Mouse (Mus musculus) adrenal gland, postnatal 14 days (tissue): Measurements from ENCODE around the gene Fam19a4. TPM values are rescaled to one million over a fixed set of nuclear protein-coding genes. Genes with fewer than 3 reads are reported as not detected.

Experiments used
- DNase-seq: peaks from one replicate; pipeline ENCODE4 v3.0.0; 2021; ENCODE audit warnings: mixed read lengths
- long read RNA-seq, 2 experiments: library from polyadenylated mRNA; stranded (forward); transcript quantifications; one replicate each; pipeline ENCODE4 v2.0.0; 2021
- total RNA-seq: library from RNA; stranded (reverse); gene quantifications from 2 replicates; pipeline ENCODE4 v1.2.3, GENCODE M21; 2021

Gene Fam19a4
- 1.1 and 1.2 TPM in 2 replicates for total RNA-seq
- long read RNA-seq, experiment 1, partial matches to known transcripts, result 0 of 1 reads
- long read RNA-seq, experiment 1, other reads (novel, unspliced or antisense), result 0 of 1 reads
- long read RNA-seq, experiment 2, result 0 reads

DNA sequence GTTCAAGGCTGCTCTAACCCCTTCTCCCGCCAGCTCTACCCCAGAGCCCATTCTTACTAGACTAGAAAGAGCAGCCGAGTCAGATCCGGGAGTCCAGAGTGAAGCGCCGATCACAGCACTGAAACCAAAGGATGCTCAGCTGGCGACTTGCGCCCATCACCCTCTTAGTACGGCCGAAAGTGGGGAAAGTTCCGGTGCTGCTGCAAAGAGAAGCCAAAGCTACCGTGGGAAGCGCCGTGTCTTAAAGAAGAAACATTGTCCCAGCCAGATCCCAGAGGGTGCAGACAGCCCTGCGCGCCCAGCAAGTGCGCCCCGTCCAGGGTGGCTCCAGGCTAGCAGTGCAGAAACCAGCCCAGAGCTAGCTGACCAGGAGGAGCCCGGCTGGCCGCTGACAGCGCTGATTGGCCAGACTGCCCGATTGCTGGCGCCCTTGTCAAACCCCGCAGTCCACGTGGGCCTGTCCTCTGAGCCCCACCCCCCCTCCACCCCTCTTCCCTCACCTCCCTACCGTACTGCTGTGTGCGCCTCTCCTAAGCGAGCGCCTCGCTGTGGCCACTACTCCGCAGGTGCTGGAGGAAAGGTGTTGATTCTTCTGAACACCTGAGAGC, at the start of gene Fam19a4:
Gene Fam19a4, minus strand, starts transcription at position 340 of the 608 bp plus-strand sequence.
- DNase-seq, result peak; percentile 79

DNA sequence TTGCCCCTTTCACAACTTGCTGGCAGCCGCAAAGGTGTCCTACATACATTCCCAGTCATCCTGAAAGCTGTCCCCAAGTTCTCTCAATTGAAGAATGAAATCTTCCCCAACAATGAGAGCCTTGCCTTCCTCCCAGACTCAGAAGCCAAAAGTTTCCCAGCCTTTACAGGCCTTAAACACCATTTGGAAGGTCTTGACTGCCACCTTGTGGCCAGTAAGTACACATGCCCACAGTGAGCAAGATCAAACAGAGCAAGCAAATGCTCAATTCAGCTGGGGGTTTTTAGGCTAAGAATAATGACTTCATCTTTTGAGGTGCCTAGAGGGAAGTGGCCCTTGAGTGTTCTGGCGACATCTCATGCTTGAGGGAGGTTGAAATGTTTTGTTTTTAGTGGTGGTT, 46.6 kb upstream of the Fam19a4 start:
- peak; percentile 66 for DNase-seq

DNA sequence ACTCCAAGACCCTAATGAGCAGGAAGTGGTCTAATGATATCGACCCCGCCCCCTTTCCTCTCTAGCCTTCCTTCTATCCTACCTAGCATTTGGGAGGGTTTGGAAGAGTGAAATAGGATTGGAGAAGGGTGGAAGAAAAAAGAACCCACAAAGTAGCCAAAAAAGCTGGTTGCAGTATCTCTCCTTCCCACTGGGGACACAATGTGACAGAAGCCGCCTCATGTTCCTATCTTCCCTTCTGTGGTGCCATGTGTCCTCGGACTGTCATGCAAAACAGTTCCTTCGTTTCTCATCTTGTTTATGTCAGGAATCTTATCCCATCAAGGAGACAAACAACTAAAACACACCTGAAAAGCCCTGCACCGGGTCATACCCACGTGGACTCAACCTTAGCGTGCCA, 45.9 kb upstream of the Fam19a4 start:
- DNase-seq, result no peak

DNA sequence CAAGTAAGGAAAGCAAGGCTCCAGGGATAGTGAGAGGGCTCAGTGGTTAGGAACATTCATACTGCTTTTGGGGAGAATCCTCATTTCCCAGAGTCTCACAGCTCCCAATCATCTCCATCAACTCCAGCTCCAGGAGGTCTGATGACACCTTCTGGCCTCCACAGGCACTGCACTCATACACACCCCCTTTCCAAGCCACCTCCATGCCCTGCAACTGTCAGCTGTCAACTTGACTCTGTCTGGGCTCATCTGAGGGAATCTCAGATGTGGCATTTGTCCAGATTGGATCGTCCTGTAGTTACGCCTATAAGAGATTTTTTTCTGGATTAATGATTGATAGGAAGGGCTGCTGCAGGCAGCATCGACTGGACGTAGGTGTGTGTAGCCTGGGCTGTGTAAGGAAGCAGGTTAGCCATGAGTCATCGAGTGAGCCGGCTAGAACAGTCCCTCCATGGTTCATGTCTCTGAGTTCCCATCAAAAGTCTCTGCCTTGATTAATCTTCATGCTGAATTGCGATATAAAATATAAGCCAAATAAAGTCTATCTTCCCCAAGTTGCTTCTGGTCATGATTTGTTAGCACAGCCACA, 44.1 kb upstream of the Fam19a4 start:
- peak; percentile 20 for DNase-seq

DNA sequence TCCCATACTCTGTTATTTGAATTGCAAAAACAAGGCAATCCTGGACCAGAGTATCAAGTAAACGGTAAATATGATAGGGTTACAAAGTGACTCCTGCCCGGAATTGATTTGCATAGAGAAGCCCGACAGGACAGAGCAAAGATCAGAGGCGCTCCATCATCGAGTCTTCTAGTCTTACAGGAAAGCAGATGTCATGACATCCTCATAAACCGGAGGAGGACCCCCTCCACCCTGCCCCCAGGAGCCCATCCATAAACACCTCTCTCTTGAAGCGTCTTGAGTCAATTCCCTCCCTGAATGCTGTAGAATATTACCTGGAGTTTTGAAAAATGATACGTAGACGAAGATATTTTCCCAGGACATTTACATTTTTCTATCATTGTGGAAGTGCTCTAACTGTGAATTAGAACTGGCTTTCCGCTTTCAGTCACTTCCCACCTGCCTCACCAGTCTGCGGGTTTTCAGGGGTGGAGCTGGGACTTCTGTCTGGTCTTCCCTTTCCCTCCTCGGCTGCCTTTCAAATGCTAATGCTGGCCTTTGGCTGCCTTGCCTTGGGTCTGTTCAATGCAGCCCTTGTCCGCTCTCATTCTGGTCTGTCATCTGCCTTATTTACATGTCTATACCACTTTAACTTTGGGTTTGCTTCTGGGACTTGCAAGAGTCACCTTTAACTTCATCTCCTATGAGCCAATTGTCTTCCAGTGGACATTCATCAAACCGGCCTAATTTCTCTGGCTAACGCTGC, 41.9 kb upstream of the Fam19a4 start:
- DNase-seq, result no peak

DNA sequence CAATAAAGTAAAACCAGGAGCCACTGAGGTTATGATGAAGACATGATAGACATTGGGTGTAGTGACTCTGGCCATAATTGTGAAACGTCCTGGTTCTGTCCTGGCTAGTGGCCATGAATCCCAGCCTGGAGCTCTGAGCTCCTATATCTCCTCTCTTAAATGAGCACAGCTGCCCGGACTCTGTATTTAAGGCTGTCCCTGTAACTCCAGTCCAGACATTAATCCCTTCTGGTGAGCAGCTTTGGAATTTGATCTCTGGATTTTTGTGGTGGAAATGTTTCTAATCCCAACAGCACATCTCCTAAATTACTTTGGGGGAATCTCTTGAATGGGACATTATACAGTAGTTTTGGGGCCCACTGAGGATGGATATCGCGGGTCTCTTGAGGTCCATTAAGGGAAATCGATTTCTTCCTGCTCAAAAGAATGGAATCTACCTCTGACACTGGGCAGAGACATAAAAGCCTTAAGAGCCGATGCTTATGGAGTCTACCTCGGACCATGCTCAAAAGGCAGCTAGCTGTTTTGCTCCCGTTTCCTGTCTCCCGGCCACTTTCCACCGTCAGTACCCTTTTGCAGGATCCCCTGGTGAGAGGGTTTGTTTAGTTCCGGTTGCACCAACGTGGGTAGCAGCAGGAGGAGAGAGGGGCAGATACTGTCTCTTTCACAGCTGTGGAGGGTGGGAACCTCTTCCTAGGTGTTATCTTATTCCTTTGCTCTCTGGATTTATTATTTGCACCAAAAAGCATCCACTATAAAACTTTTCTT, 41.2 kb upstream of the Fam19a4 start:
- no peak for DNase-seq

DNA sequence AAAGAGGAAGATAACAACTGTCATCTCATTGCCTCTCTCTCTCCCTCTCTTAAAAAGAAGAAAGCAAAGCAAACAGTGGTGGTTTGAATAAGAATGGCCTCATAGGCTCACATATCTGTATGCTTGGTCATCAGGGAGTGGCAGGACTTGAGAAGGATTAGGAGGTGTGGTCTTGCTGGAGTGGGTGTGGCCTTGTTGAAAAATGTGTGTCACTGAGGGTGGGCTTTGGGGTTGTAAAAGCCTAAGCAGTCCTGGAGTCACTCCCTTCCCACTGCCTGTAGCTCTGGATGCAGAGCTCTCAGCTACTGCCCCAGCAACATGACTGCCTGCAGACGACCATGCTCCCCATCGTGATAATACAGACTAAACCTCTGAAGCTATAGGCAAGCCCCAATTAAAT, 22.1 kb upstream of the Fam19a4 start:
- no peak for DNase-seq

DNA sequence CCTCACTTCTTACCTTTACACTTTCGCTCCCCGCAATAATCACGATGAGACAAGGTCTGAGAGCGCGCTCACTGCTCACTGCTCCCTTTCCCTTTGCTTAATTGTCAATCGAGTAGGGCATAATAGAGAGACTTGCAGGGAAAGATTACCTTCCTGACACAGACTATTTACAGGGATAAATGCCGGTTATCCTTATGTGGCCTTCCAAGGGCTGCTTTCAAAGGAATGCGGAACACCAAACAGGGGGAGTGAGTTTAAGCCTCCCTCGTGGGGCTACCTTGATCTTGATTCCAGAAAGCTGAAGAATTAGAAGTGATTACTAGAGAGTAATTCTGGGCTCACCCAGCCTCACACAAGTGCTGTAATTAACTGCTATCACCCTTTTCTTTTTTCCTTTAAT, 19.8 kb upstream of the Fam19a4 start:
- DNase-seq, result no peak

DNA sequence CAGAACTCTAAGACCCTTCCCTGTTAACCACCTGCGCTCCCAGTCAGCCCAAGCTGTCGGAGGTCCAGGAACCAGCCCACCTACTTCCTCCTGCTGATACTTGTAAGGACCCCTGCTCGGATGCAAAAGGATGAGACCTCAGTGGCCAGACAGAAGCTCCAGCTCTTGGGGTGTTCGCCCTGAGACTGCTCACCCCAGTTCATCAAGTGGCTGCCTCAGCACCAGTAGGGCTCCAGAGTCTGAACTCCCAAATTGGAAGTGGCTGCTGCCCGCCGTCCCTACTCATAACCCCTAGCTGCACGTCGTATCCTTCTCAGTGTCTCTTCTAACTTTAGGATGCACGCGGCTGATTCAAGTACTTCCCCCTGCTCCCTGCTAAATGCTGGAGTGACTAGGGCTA, 614 bp downstream of the Fam19a4 start:
- DNase-seq, result no peak

DNA sequence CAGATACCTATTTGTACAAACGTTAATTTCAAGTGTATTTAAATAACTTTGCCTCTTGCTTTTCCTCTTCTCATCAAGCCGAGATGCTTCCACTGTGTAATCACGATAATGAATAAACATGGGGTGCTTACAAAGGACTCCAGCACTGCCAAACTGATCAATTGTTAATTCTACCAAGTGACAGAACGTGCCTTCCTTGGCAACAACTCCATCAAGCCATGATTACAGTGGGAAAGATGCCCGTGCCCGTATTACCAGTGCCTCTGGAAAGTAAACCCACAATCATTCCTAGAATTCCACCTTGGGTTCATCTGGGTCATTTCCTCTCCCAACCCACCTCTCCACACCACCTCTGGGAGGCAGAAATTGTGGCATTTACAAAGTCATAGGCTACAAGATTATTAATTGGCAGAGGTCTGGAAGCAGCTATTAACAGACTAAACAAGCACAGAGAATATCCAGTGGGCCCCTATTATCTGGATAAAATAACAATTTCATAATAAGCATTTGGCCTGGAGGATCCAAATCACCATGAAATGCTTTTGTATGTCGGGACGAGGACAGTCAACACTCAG, 7.9 kb downstream of the Fam19a4 start:
- DNase-seq, result no peak

DNA sequence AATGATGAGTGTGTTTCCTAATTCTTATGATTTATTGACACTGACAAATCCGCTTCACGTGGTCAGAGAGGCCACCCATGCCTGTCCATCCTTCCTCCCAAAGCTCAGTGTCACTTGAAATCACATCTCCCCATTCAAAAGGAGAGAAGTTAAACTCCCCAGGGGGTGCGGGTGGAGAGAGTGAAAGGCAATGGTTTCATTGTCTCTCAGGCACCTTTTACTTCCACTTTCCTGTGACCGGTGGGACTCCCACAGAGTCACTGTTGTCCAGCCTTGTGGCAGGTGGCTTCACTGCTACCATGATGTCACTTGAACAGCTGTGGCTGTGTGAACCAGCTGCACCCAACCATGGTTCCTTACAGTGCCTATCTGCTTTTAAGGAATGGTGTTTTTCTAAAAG, 11.8 kb downstream of the Fam19a4 start:
- DNase-seq, result no peak

DNA sequence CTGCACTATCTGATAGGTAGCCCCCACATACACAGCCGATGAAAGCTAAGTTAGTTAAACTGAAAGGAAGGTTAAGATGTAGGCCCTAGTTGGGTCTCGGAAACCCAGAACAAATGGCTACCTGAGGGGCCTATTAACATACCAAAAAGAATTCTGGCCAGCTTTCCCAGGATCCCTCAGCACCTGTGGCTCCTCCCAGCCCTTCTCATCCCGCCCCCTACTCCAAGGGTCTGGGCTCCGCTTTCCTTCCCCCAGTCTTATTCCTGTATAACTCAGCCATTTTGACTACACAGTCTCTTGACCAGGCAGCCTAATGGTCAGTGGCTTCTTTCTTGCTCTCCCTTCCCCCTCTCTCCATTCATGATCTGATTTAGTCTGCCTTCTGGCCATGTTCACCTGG, 13.7 kb downstream of the Fam19a4 start:
- DNase-seq, result no peak

DNA sequence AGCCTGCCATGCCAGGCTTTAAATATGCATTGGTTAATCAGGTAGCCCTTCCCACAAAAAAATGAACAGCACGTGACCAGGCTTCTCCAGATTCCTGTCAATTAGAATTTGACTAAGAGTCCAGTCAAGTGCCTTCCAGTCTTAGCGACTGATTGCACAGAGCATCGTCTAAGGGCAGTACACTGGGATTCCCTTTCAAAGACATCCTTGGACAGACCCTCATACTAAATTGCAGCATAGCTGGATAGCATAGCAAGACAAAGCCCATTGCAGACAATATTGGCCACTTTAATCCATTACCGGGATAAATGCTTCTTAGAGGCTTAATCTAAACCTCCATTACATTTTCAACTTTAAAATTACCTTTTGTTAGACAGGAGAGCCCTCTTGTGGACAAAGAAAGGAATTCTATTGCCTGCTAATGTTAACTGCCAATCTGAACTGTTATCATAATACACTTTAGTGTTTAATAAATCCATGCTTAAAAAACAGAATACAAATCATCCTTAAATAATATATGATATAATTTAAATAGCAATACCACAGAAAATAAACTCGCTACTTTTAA, 33.0 kb downstream of the Fam19a4 start:
- DNase-seq, result no peak

DNA sequence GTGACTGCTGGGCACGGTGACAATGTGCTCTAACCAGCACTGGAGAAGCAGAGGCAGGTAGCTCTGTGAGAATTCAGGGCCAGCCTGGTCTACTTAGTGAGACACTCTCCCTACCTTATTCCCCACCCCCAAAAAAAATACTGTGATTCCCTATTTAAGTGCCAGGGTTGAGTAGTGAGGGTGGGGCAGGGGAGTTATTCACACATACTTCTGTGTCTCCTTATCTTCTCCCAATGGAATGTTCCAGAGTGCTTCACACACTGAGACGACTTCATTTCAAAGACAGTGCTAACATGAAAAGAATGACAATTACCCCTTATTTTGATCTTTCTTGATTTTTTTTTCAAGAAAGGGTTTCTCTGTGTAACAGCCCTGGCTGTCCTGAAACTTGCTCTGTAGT, 40.9 kb downstream of the Fam19a4 start:
- no peak for DNase-seq

DNA sequence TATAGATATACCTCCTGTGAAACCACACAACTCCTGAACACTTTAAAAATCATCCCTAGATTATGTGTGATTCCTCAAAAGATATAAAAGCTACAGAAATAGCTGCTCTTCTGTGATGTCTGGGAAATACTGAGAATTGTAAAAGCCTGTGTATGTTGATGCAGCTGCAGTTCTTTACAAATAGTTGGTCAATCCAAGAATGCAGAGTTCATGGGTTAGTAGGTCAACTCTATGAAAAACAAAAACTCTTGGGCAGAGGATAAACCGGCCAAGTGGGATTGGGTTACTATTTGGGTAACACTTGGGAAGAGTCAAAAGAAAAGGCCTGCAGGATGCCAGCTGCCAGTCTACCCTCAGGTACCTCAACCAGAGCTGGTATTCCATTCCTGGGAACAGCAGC, 43.5 kb downstream of the Fam19a4 start:
- DNase-seq, result no peak

DNA sequence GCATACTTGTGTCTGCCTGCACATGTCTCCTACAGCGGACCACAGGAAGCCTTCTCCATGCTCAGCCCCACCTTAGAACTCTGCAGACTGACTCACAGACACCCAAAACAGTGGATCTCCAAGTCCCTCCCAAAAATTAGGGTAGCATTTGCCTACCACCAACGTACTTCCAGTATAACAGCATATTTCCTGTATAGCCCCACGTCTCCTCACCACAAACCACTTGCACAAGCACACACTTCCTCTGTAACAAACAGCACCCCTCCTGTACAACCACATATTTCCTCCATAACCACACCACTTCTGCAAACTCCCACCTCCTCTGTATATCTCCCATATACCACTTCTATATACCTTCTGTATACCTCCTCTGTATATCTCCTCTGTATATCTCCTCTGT, 44.2 kb downstream of the Fam19a4 start:
- no peak for DNase-seq

DNA sequence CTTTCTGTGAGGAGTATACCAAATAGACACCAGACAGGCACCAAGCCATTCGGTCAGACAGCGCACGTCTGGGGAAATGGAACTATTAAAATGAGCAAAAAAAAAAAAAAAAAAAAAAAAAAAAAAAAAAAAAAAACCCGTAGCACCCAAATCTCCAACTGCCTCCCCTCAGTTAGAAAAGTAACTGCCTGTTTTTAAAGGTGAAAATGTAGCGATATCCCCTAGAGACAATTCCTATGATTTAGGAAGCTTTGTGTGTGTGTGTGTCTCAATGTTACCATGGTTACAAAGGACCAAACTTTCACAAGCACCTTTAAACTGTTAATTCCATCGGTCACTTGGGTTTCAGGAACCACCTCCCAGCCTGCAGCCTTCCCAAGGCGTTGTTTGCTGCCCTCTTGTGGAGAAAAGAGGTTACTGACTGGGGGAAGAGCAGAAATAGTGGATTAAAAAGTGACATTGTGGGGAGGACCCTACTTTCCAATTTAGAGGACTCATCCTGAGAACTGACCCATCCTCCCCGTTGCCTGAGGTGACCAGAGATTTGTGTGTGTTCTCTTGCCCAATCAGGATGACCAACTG, 53.6 kb downstream of the Fam19a4 start:
- DNase-seq, result peak; percentile 73

DNA sequence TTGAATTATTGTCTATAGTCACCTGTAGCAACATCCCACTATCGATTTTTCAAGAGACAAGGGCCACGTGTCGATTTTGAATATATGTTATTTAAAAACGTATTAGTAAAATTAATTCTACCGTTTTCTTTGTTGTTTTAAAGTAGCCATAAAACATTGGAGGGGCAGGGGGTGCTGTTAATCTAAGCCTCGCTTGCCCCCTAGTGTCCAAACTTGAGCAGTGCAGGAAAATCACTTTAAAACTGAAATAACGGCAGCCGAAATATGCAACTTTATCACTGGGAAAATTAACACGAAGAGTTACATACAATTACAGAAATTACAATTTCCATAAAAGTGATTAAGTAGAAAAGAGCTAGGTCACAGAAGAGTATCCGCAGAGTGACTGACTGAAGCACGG, 55.2 kb downstream of the Fam19a4 start:
- DNase-seq, result peak; percentile 34

DNA sequence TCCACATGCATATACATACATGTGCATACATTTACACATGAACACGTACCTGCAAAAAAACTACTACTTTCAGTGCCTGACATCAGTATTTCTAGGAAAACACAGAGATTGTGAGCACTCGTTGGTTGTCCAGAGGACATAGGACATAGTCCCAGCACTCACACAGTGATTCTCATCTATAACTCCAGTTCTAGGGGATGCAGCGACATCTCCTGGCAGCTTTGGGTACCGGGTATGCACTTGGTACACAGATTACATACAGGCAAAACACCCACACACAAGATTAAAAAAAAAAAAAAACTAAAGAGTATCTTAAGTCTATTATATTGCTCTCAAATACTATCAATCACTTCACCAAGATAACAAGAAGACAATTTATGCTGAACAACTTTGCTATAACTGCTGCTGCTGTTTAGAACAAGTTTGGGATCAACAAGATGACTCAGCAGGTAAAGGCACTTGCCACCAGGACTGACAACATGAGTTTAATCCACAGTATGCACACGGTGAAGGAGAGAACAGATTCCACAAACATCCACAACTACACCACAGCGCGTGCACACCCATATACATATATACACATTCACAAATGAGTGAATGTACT, 64.6 kb downstream of the Fam19a4 start:
- no peak for DNase-seq

DNA sequence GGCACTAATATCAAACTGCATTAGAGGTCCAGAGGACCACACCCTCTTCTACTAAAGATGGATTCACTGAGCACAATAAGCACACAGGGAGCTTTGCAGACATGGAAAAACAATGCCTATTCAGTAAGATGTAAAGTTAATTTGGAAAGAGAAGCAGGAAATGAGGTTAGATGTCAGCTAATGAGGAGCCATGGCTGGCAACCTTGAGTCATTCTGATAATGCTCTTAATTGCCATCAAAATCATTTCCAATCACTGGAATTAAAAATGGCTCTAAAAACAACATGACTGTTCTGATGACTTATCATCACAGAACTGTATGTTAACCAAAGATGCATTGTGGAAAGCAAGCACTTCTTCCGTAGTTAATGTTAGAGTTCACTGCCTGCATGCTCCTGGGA, 68.5 kb downstream of the Fam19a4 start:
- DNase-seq, result no peak

DNA sequence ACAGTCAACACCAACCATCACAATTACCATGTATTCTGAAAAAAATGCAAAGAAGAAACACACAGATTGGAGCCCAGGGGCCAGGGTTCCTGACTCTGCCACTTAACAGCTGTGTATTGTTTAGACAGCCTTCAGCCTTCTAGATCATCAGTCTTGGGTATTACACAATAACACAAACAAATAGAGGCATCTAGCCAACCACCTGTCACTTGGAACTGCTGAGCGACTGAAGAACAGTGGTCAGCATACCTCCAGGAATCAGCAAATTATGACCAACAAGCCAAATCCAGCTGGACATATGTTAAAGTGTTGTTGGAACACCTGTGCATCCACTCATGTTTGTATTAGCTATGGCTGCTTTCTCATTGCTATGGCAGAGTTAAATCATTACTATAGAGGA, 82.7 kb downstream of the Fam19a4 start:
- no peak for DNase-seq
